Mouse (Mus musculus) bone marrow, adult 2 months (tissue): Measurements from ENCODE around the gene Zfp398. TPM values are rescaled to one million over a fixed set of nuclear protein-coding genes. Genes with fewer than 3 reads are reported as not detected.
"Not testable (repeated sequence)": the region's sequence is repeated elsewhere in the genome, so short reads cannot be mapped to it uniquely, and the experiment has no call there.

Experiments used
- H3K27ac ChIP-seq: fragments of 200-500 bp; 2 replicates; pipeline ENCODE4 v1.5.1; 2012; ENCODE audit warnings: low read depth, mild to moderate bottlenecking, control low read depth, inconsistent platforms, low read length; ENCODE audit not compliant: control insufficient read depth, poor library complexity, insufficient read depth
- H3K4me1 ChIP-seq: fragments of 200-500 bp; 2 replicates; pipeline ENCODE4 v1.6.1; 2011; ENCODE audit warnings: low read length; ENCODE audit not compliant: control insufficient read depth, insufficient read depth
- H3K4me3 ChIP-seq: fragments of 200-500 bp; replicated peaks from 2 replicates; pipeline ENCODE3; 2011; ENCODE audit warnings: mild to moderate bottlenecking, low read depth, low read length, control low read depth; ENCODE audit not compliant: control insufficient read depth
- CTCF ChIP-seq: fragments of 200-500 bp; IDR thresholded peaks from 2 replicates; pipeline ENCODE4 v1.5.1; 2011; ENCODE audit warnings: low read length, control low read depth; ENCODE audit not compliant: control insufficient read depth, insufficient read depth
- POLR2A ChIP-seq: fragments of 200-500 bp; IDR thresholded peaks from 2 replicates; pipeline ENCODE4 v1.6.1; 2011; ENCODE audit warnings: low read depth, mild to moderate bottlenecking, control low read depth, low read length, borderline replicate concordance; ENCODE audit not compliant: control insufficient read depth
- WGBS: fragments of 180-500 bp; shearing (Covaris S2); methylation state at CpG from one replicate; pipeline ENCODE4 v1.1.7; 2018; 5-methylcytosine and 5-hydroxymethylcytosine counted together
- polyA plus RNA-seq: library from polyadenylated mRNA; stranded (reverse); fragments of >200 nt; gene quantifications from 2 replicates; pipeline ENCODE4 v1.2.4, GENCODE M21; 2011; ENCODE audit warnings: low replicate concordance; ENCODE audit not compliant: missing spikeins, insufficient read depth, insufficient read length

Gene Zfp398
- polyA plus RNA-seq, 1 experiment: 5.7 TPM

DNA sequence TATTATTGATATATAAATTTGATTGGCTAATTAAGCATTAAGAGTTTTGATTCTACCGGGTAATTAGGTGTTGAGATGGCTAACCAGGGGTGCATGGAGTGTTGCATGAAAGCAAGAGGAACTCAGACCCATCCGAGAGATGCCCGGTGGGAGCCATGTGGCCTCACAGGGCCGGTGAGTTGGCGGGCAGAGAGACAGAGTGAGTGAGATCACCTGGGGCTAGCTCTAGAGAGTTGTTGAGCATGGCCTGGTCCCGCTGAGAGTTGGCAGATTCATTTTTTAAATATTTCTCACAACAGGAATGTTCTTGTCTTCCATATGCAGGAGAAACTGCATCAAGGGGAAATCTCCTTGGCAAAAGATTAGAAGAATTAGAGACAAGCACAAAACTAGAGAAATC lies 21.8 kb downstream of the Zfp398 start:
- H3K4me1 ChIP-seq: no peaks in the 10 kb centered on the region
- 93% methylated on average over 6 of the region's 6 CpGs for whole genome bisulfite sequencing
- TF ChIP-seq CTCF (no peak), POLR2A (no peak)
- H3K27ac ChIP-seq: no peak overlapping the region
- H3K4me3 ChIP-seq: no peak overlapping the region

DNA sequence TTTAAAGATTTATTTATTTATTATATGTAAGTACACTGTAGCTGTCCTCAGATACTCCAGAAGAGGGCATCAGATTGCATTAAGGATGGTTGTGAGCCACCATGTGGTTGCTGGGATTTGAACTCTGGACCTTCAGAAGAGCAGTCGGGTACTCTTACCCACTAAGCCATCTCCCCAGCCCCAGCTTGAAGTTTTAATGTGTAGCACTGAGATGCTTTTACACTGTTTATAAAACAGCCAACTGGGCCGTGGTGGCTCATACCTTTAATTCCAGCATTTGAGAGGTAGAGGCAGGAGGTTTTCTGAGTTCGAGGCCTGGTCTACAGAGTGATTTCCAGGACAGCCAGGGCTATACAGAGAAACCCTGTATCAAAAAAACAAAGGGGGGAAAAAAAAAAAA lies 22.3 kb downstream of the Zfp398 start:
- H3K27ac ChIP-seq: not testable (repeated sequence)
- WGBS: 84% methylated on average over 3 of the region's 3 CpGs

DNA sequence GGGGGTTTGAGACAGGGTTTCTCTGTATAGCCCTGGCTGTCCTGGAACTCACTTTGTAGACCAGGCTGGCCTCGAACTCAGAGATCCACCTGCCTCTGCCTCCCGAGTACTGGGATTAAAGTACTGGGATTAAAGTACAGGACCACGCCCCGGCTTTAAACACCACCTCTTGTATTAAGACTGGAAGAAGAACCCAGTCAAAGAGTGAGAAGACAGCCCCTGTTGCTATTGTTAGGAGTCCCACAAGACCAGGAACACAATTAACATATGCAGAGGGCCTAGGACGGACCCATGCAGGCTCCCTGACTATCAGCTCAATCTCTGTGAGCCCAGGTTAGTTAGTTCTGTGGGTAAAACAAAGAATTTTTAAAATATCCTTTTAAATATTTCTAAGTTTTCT lies 36.8 kb downstream of the Zfp398 start:
- no peak overlapping the region for H3K27ac ChIP-seq
- 83% methylated on average over 5 of the region's 5 CpGs for WGBS
- H3K4me1 ChIP-seq: no peaks in the 10 kb centered on the region; the same call in 1 of the 2 replicates
- H3K4me3 ChIP-seq: no peak overlapping the region
- TF ChIP-seq POLR2A (no peak), CTCF (no peak)

More for the DNA sequence above, 22.3 kb downstream of the Zfp398 start:
- not testable (repeated sequence) for H3K4me3 ChIP-seq, H3K4me1 ChIP-seq

DNA sequence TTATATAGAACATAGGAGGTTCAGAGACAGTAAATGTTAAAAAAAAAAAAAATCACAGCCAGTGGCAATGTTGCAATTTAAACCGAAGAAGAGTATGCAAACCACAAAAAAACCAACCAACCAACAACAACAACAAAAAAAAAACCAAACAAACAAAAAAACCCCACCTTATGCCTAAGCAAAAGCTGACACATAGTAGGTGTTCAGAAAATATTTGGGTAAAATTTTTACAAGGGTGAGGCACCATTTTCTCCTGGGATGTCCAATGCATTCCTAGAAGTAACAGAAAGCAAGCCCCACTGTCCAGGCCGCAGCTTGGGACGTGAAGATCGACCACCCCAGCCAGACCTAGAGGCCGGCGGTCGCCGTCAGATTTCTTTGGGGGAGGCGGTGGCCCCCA lies 41.6 kb downstream of the Zfp398 start, which contains the start of gene Zfp282:
Zfp282 (plus strand) TSS at position 147 of the 400 bp plus-strand sequence.
- TF ChIP-seq CTCF (no peak), POLR2A (no peak)
- H3K27ac ChIP-seq: peak within 1 kb of the TSS; percentile 95
- no peaks in the 10 kb centered on the region; the same call in 1 of the 2 replicates for H3K4me1 ChIP-seq
- 2% methylated on average over 9 of the region's 9 CpGs for WGBS
- peak within 1 kb of the TSS; percentile 98 for H3K4me3 ChIP-seq

DNA sequence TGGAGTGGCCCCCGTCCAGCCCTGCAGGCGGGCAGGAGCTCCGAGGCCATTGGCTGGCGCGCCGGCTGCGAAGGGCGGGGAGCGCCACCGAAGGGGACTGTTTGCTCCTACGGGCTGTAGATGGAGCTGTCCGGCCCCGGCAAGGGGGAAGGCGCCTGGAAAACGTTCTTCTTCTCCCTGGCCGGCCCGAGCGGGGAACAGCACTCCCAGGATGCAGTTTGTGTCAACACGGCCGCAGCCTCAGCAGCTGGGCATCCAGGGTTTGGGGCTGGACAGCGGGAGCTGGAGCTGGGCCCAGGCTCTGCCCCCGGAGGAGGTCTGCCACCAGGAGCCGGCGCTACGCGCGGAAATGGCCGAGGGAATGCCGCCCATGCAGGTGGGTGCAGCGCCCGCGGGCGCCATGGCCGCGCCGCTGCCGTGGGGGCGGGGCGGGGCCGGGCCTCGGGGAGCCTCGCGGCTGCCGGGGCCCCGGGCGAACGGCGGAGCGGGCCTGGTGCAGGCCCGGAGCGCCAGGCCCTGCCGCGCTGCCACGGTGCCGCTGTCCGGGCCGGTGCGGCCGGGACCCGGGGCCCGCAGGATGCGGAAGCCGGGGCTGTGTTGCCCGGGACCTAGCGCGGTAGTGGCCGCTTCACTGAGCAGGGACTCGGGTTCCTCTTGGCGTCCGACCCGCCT lies 42.1 kb downstream of the Zfp398 start:
- H3K4me1 ChIP-seq: no peaks in the 10 kb centered on the region; the same call in 1 of the 2 replicates
- peak overlapping the region; percentile 95 for H3K27ac ChIP-seq
- peak overlapping the region; percentile 98 for H3K4me3 ChIP-seq
- TF ChIP-seq CTCF (peak; percentile 53), POLR2A (peak; percentile 74; the same call in 1 of the 2 replicates)
- WGBS: 1% methylated on average over 71 of the region's 71 CpGs

DNA sequence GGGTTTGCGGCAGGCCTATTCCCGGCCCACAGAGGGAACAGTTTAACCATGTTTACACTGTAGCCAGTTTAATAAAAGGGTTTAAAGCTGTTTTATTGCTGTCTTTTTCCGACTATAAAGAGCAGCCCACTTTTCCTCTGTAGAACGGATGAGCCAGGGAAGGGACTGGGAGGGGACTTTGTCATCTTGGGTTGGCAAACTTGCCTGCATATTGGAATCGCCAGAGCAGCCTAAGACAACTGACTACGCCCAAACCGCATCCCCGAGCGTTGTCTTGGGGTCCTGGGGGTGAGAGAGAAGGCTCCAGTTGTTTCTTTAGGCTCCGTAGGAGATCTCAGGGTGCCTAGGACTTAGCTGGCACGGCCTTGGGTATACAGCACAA lies 42.7 kb downstream of the Zfp398 start:
- WGBS: 2% methylated on average over 11 of the region's 11 CpGs
- Histone ChIP-seq H3K4me3 (peak overlapping the region; percentile 67), H3K27ac (peak overlapping the region; percentile 95; the same call in 1 of the 2 replicates), H3K4me1 (no peaks in the 10 kb centered on the region; the same call in 1 of the 2 replicates)
- TF ChIP-seq POLR2A: no peak
- TF ChIP-seq CTCF: no peak

DNA sequence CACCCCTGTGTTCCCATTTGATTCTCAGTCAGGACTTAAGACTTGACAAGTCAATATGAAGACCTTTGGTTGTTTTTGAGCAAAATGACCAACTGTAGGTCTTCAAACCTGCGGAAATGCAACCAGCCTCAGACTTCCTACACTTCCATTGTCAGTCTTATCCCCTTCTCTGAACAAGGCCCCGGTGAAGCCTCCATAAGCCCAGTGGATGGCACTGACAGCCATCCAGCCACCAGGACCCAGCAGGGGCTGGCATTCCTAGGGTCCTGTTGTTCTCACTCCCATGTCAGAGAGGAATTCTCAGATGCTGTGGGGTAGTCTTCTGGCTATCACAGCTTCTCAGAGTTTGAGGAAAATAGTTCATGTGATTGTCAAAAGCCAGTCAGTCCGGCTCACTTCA lies 43.1 kb downstream of the Zfp398 start:
- 54% methylated on average over 3 of the region's 3 CpGs for WGBS
- peak overlapping the region; percentile 67 for H3K4me3 ChIP-seq
- H3K27ac ChIP-seq: no peak overlapping the region
- H3K4me1 ChIP-seq: no peaks in the 10 kb centered on the region; the same call in 1 of the 2 replicates
- TF ChIP-seq CTCF: no peak
- TF ChIP-seq POLR2A: no peak

DNA sequence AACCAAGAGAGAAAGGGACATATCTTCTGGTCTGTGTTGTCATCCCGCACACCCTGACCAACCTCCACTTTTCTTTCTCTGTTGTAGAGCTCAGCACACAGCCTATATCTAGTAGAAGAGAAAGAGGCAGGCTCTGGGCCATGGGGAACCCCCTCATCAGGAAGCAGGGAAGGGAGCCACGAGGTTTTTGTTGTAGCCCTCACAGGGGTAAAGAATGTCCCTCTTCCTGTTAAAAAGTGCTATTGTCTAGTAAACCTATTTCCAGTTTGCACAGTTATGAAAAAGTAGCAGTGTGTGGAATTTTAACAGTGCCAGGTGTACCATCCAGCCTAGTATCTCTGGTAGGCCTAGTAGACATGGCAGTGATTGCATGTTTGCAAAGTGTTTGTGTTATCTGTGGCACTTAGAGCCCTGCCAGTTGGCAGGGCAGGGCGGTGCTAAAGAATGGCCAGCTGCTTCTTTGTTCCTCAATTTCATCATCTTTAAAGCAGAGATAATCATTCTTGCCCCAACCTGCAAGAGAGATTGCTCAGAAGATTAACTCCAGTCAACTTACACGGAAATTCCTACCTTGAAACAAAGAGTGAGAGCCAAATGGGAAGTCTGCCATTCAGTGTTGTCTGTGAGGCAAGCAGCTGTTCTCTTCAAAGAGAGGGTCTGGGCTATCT lies 43.7 kb downstream of the Zfp398 start:
- whole genome bisulfite sequencing: 38% methylated on average over 4 of the region's 4 CpGs
- Histone ChIP-seq H3K27ac (no peak overlapping the region), H3K4me3 (no peak overlapping the region), H3K4me1 (no peaks in the 10 kb centered on the region; the same call in 1 of the 2 replicates)
- TF ChIP-seq CTCF (no peak), POLR2A (no peak)

DNA sequence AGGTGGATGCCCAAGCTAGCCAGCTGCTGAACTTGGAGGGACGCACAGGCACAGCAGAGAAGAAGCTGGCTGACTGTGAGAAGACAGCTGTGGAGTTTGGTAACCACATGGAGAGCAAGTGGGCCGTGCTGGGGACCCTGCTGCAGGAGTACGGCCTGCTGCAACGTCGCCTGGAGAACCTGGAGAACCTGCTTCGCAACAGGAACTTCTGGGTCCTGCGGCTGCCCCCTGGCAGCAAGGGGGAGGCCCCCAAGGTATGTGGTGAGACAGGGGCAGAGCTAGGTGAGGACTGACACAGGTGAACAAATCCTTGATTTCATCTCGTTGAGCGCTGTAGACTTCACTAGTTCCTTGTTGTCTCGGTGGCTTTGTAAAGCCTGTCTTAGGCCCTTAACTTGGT lies 44.7 kb downstream of the Zfp398 start:
- no peak overlapping the region for H3K27ac ChIP-seq
- H3K4me3 ChIP-seq: no peak overlapping the region
- WGBS: 91% methylated on average over 10 of the region's 10 CpGs
- TF ChIP-seq POLR2A (no peak), CTCF (no peak)
- no peaks in the 10 kb centered on the region; the same call in 1 of the 2 replicates for H3K4me1 ChIP-seq
